In genomic region chr13:14521746-14522127, GRCm38 (mm10) we compare ENCODE assay signal across 8 mouse cellular contexts. TPM values are rescaled to one million over a fixed set of nuclear protein-coding genes. Genes with fewer than 3 reads are reported as not detected.
DNase-seq lines count a peak whose midpoint lies in the region; ATAC-seq lines count a peak whose summit lies in the region.

No protein-coding gene starts in this region.

- no peaks in the 10 kb centered on the region for H3K36me3 ChIP-seq in heart, embryonic 14.5 days (ENCODE audit: control insufficient read depth, insufficient read depth, low read length)

- WGBS in heart, embryonic 14.5 days: 23% methylated on average over 4 of the region's 4 CpGs

- H3K9ac ChIP-seq in heart, embryonic 14.5 days (ENCODE audit: low read length): peak overlapping the region; percentile 59; the same call in 1 of the 2 replicates

- peak overlapping the region; percentile 96 for H3K4me2 ChIP-seq in heart, embryonic 14.5 days (ENCODE audit: low read length)

- peak; percentile 2 for DNase-seq in embryo, embryonic 11 days
- DNase-seq in embryo, embryonic 9.5 days (ENCODE audit: extremely low spot score): no peak
- DNase-seq in cerebellum, adult 9-10 months: peak; percentile 47
- peak; percentile 50 to 83 for DNase-seq in left cerebral cortex, postnatal 25 days (ENCODE audit: low spot score in 2 of 2)
- peak; percentile 11 for DNase-seq in right cerebral cortex, postnatal 14 days
- no peak for DNase-seq in adipocyte (ENCODE audit: low spot score)
- no peak for DNase-seq in thymus, postnatal 10 days (ENCODE audit: low spot score in 2 of 2)

- peaks cover 9 to 10% of the 10 kb centered on the region in 2 experiments for H3K4me1 ChIP-seq in heart, embryonic 14.5 days (ENCODE audit: control insufficient read depth in 2 of 2, insufficient read depth in 2 of 2, low read length in 2 of 2)

- no peaks in the 10 kb centered on the region for H3K9me3 ChIP-seq in heart, embryonic 14.5 days (ENCODE audit: control insufficient read depth, low read length)

- no peak overlapping the region for H3K27ac ChIP-seq in heart, embryonic 14.5 days (replicated peaks in 1 of 2; ENCODE audit: control insufficient read depth in 1 of 2, insufficient read depth in 1 of 2, low read depth in 2 of 2, low read length in 2 of 2)

- intact Hi-C loops in left cerebral cortex, postnatal 25 days (cut with DNase I): loop anchor here (2.0 to 5.0 kb wide), 3 partner anchors 81 to 134 kb away; no protein-coding TSS in a partner anchor

- no peak for ATAC-seq in heart, embryonic 14.5 days (ENCODE audit: insufficient number of reproducible peaks, insufficient read depth, low FRiP score, low read depth)

- peak overlapping the region; percentile 45 to 53 for H3K4me3 ChIP-seq in heart, embryonic 14.5 days (ENCODE audit: control insufficient read depth in 1 of 2, insufficient read depth in 1 of 2, low read depth in 1 of 2, low read length in 2 of 2)

- H3K27me3 ChIP-seq in heart, embryonic 14.5 days (ENCODE audit: control insufficient read depth, insufficient read depth, low read length): peaks cover 24% of the 10 kb centered on the region

RNA-seq across cellular contexts. Expression of gene Hecw1, which starts 1.3 kb away (rescaled TPM):
- 0.65 and 0.84 TPM in 2 replicates for polyA plus RNA-seq in heart, embryonic 14.5 days (2014; fragmentation: Nextera tagmentation; extraction: Ambion mirVana)
- 100 to 1,000 TPM; 119 to 142 TPM for total RNA-seq in left cerebral cortex, postnatal 25 days (2021)

Comparison
In these comparisons a context has a peak if more than half of its experiments do, and no peak if none do; other contexts are left out.
1. DNase-seq: peak in embryo, embryonic 11 days (single experiment), cerebellum, adult 9-10 months (single experiment), left cerebral cortex, postnatal 25 days (2 of 2) and right cerebral cortex, postnatal 14 days (single experiment); none in embryo, embryonic 9.5 days (single experiment), adipocyte (single experiment) and thymus, postnatal 10 days (0 of 2).